Mouse (Mus musculus) bone marrow macrophage, adult 2 months (primary cell): ENCODE measurements around the gene Ino80e.

Experiments
- CTCF ChIP-seq: IDR thresholded peaks from 2 replicates; pipeline ENCODE4 v1.5.1; 2012; ENCODE audit warnings: low read depth, mild to moderate bottlenecking, low read length, moderate library complexity
- POLR2A ChIP-seq: IDR thresholded peaks from 2 replicates; pipeline ENCODE4 v1.6.1; 2012; ENCODE audit warnings: mild to moderate bottlenecking, low read depth, low read length, borderline replicate concordance

DNA sequence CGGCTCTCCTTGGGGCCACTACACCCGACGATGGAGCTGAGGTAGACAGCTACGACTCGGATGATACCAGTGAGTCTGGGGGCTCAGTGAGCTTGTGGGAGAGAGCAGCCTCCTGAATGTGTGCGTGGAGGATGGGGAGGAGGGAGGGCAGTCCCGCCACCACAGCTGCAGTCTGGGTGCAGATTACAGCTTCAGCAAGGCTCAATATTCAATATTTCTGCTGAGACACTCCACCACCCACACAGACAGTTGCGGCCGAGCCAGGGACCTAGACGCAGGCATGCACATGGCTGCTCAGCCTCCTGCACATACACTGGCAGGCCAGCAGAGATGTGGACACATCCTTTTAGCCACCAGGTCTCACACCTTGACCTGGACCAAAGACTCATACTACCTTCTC lies 13.4 kb downstream of the Ino80e start:
- TF ChIP-seq CTCF, result no peak
- no peak for TF ChIP-seq POLR2A
